Mouse (Mus musculus) olfactory bulb, adult 2 months (tissue): Measurements from ENCODE around the gene Taok1.

ENCODE experiments used
- CTCF ChIP-seq: fragments of 200-500 bp; IDR thresholded peaks from 2 replicates; pipeline ENCODE4 v1.5.1; 2012; ENCODE audit warnings: low read depth, mild to moderate bottlenecking, low read length, moderate library complexity; ENCODE audit not compliant: insufficient read depth
- POLR2A ChIP-seq: fragments of 200-500 bp; IDR thresholded peaks from 2 replicates; pipeline ENCODE4 v1.6.1; 2012; ENCODE audit warnings: mild to moderate bottlenecking, low read depth, low read length, moderate library complexity; ENCODE audit not compliant: insufficient read depth

GRCm38 (mm10) chr11:77615084-77615624, 7.5 kb upstream of the Taok1 start:
- TF ChIP-seq CTCF (no peak), POLR2A (no peak)
